Mouse (Mus musculus) v-Abl transformed pro-B cells (cell line): ENCODE data around the gene Rnf144a.

Experiments
- in situ Hi-C, 2 experiments: fragments of 400-800 bp; cut with MboI; formaldehyde crosslinking; loops; one replicate each; pipeline ENCODE4 v1.15.1; 2025; ENCODE audit not compliant: unreplicated experiment in 2 of 2

The Rnf144a gene

DNA sequence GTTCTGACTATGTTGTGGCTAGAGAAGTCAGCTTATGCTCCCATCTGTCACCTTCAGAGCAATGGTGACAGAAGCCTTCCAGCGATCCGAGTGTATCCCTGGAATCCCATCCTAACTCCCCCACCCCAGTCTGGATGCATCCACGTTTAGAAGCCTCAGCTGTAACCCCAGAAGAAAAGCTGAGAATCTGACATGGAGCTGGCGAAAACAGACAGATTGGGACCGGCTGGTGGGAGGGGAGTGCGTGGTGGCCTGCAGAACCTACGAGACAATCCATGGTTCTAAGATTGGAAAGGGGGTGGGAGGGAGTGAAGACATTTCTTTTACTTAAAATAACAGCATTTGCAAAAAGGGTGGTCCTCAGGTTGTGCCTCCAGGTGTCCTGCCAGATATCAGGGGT is 37.4 kb downstream of the Rnf144a start:
- in situ Hi-C loops, result no loop called here

DNA sequence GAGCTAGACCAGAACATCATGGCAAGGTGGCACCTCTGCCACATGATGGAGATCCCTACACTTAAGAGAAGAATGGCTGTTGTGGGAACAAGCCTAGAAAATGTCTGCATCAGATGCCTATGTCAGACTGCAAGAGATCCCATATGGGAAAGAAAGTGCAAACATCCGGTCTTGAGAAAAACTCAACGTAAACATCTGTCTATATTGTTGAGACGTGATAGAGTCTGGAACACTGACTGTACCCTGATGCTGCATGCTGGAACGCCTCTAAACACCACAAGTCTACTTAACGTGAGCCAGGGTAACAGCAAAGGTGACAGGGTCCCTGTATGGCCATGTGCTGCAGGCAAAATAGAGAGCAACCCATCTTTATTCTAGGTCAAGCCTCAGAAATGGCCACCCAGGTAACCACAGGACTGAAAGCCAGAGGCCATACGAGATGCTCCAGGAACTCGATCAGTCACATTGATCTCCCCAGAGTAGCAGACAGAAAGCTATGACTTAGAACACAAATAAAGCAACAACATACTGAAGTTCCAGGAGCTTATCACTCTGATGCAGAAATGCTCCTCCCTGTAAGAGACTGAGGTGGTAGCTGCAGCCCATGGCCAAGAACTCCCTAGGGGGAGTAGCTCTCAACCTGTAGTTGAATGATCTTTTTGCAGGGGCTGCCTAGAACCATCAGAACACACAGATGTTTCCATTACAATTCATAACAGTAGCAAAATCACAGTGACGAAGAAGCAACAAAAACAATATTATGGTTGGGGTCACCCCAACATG is 38.3 kb downstream of the Rnf144a start:
- in situ Hi-C loops, result no loop called here

DNA sequence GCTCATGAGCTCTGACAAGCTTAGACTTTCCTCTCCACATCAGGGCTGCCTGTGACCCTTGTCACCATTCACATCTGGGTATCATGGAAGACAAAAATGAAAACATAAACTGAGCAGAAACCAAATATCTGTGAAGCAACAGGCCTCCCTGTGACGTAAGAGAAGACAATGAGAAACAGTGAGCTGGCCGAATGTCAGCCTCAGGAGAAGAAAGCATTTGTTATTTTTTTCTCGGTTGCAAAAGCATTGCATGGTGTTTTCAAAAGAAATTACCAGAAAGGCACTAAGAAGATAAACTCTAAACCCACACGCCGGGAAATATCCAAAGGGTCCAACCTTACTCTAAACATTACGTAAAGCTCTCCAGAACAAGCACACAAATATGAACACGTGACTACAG is 41.3 kb downstream of the Rnf144a start:
- in situ Hi-C loops, result no loop called here

DNA sequence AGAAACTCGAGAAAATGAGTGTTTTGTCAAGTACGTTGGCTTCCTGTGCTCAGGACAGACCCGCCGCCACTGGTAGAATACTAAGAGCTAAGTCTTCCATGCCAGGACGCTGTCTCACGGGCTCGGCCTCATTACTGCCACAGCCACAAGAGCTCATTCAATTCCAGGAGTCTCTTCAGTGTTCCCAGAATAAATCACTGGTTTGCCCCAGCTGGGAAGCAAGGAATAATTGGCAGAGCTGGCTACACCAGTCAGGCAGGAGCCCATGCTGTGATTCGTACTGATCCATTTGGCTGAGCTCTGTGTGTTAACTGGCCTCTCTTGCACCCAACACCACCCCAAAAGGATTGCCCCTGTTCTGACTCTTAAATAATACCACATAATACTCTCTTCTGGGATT is 45.0 kb downstream of the Rnf144a start:
- in situ Hi-C loops, result no loop called here

DNA sequence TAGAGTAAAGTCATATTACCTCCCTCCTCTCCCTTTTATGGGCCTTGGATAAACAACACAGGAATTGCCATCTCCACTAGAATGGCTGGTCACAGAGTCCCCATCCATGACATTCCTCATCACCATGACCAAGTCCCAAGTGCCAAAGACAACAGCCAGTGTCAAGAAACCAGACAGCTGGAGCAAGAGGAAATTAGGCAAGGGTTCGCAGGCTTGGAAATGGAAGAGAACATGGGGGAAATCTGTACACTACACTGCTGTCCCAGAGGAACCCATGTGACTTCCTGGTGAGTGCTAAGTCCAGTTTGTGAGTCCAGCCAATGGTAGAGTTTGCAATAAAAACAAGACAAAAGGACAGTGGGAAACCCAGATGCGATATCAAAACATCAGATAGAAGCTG is 47.7 kb downstream of the Rnf144a start:
- in situ Hi-C loops, result no loop called here

DNA sequence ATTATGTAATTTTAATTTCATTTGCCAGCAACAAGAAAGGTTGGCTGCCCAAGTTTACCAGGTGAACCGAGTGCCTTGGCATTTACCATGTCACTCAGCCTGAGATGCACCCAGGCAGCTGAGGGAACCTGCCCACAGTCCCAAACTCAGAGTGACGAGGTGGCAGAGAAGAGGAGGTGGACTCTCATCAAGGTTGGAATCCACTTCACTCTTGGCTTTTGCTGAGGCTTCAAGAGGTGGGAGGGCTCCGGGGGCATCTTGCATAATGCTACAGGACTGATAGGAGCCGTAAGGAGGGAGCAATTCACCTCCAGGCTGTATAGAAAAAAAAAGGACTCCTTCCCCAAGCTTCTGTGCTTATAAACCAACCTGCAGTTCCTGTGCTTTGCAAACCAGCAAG is 48.7 kb downstream of the Rnf144a start:
- in situ Hi-C loops, result no loop called here

DNA sequence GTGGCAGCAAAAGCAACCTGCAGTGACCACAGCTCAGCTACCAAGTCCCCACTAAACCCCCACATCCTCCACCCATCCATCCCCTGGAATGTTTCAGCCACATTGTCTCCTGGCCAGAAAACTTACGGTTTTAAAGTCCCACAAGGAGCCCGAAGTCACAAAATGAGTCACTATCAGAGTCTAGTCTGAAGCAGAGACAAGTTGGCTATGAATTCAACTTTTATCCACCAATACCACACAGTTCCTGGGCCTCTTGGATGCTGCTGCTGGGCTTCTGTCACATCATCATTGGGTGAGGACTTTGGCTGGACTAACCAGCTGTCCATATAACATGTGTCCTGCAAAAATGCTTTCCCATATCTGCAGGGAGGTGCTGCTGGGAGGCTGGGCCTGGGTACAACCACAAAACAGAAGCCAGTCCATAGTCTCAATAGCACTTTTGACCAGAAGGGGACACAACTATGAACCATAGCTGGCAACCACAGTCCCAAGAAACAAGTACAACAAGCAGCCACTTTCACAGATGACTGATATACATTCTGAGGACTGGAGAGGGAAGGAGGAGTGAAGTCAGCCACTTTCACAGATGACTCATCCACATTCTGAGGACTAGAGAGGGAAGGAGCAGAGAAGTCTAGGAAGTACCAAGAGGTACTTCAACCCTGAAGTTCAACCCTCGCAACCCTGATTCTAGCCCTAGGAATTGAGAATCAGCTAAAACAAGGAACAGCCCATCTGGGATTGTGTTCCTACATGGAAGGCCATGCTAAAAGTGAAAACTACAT is 49.3 kb downstream of the Rnf144a start:
- in situ Hi-C loops, result no loop called here

DNA sequence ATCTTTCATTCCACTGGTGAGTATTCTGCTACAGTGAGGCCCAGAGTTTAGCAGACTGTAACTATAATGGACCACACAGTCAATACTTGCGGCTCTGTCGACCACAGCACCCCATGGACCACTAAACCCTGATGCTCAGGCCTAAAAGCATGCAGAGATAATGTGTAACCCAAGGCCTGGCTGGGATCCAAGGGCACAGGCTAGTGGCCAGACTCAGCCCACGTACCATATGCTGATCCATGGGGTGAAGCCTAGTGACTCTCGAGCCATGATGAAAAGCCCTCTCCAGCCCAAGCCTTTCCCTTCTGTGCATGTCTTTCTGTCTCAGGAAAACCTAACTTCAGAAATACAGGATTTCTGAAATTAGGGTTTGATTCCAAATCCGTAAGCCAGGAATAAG is 50.2 kb downstream of the Rnf144a start:
- in situ Hi-C loops, result no loop called here

DNA sequence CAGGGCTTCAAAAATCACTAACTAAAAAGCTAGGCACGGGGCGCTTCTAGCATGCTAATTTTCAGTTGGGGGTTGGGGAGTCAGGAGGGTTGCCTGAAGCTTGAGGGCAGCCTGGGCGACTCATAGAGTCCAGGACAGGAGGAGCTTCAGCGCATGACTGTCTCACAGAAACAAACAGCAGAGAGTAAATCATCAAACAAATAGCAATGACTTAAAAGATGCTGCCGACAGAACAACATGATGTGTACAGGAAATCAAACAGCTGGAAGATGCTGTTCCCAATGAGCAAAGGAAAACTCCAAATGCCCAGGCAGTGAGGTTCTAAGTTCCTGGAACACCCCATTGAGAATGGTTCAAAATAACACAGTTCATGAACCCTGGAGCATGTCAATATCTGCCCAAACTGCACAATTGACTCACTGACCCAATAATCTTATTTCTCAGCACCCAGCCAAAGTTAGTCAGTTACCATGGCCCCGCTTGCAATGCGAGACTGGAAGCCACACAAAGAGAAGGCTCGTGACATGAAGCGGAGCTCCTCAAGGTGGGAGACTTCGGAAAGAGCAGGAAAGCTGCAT is 54.0 kb downstream of the Rnf144a start:
- in situ Hi-C loops, result no loop called here

DNA sequence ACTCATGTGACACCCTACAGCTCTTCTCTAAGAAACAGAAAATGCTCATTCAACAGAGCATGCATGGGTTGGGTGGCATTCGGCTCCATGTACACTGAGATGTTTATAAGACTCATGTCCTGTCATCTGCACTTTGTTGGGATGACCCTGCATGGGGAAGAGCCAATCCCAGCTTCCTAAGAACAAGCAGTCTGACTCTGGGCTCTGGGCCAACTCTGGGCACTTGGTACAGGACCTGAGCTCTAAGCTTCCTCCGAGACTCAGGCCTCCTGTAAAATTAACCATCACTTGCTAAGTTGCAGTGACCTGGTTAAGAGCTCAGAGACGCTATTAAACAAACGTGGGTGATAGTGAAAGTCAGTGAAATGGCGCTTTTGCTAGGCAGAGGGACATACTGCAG is 55.2 kb downstream of the Rnf144a start:
- in situ Hi-C loops, result no loop called here

DNA sequence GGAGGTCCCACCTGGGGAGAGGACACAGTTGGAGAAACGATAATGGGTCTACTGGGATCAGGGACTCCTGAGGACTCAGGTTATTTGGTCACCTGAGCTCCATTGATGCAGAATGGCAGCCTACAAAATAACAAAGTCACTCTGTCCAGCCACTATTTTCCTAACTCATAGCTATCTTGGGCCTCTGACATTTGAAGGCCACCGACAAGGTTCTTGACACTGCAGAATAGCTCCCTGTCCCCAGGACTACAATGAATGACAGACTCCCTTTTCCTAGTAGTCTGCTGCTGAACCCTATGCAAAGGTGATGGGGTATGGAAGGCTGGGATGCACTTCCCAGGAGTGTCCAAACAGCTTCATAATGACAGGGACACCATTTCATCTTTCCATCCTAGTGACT is 55.8 kb downstream of the Rnf144a start:
- in situ Hi-C loops, result no loop called here

DNA sequence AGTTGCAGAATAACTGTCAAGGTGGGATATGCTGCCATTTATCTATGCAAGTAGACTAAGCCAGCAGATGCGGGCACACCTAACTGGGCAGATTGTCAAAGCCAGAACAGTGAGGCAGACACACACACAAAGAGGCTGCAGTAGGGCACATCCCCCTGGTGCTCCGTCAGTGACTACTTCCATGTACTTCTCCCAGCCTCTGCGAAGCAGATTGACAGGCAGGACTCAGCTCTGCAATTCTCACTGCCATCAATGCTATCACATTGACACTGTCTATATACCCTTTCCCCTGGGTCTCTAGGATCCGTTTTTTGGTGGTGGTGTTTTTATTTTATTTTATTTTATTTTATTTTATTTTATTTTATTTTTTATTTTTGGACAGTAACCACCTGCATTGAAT is 57.8 kb downstream of the Rnf144a start:
- in situ Hi-C loops, result no loop called here

DNA sequence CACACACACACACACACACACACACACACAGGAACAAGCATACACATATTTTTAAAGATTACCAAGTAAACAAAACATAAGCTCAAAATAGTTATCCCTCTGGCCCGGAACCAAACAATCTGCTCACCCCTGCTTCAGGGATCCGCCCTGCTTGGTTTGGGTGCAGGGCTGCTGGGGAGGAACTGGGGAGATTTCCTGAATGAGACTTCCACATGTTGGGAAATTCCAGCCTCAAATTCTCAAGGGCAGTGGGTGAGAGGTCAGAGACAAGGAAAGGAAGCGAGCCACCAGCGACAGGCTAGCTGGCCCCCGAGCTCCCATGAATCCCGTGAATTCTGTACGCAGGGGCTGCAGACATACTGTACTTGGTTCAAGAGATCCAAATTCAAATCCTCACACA is 58.9 kb downstream of the Rnf144a start:
- in situ Hi-C loops, result no loop called here

DNA sequence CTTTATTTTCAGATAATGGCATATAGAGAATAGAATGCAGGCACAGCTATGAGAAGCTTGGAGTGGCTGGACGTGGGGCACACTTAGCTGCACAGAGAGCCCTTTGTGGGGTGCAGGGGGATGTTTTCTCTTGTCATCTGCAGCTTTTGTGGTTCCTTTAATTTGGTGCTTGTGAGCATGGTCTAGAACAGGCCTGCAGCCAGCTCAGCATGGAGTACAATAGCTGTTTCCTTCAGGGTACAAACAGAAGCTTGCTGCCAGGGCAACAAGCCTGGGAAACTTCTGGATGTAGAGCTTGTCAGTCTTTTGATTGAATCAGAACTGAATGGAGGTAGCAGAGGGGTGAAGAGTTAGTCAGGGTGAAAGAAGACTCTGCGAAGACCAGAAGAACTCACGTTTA is 63.7 kb downstream of the Rnf144a start:
- in situ Hi-C loops, result no loop called here

DNA sequence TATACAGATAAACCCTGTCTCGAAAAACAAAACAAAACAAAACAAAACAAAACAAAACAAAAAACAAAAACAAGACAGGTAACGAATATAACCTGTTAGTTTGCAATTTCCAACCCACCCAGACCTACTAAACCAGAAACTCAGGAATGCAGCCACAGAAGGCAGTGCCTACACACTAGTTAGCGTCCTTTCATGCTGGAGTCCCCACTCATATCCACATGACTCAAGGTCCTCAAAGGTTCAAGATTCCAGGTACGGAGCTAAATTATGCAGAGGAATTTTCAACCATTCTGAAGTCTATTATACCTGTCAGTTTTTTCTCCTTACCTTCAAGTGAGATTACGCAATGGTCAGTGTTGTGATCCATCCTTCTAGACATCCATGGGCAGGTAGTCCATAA is 70.6 kb downstream of the Rnf144a start:
- in situ Hi-C loops, result no loop called here

DNA sequence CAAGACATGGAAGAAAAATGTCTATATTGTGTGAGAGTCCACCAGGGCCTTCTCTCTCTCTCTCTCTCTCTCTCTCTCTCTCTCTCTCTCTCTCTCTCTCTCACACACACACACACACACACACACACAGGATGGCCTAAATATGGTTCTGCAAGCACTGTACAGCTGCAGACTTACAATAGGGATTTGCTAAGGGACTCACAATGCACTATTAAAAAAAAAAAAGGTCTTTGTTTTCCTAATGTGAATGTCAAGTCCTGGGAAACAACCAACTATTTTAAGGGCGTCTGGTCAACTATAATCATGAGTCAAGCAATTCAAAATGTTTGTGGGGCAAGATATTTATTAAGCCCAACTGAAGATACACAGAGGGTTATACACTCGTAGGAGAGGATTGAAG is 71.9 kb downstream of the Rnf144a start:
- in situ Hi-C loops, result no loop called here

DNA sequence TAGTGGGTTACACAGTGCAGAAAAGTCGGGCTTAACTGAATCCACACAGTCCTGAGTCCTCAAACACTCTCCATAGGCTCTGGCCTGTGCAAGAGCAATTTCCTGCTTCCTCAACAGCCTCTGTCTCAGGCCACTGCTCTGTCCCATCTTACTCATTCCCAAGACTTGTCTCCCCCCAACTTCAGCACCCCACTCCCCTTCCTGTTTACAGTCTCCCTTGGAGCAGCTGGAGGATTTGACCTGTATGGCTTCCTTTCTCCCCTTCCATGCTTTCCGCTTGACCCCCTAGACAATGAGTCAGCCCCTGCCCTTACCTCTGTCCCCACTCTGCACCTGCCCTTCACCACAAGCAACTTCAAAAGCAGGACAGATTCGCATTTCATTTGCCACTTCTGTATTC is 72.4 kb downstream of the Rnf144a start:
- in situ Hi-C loops, result no loop called here

DNA sequence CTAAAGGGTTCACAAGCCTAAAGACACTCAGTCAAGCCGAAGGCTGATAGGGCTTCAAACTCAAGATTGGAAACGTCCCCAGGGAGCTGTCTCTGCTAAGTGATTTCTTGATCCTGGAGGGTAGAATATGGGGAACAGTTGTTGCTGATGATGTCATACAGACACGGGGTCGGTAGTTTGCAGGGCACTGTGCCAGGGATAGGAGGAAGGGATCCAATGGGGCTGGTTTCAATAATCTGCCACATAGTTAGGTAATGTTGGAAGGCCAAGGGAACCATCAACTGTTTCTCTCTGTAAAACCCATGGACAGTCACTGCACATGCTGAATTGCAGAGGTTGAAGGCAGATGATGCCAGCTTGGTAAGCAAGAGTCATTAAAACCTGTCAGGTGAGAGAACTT is 73.0 kb downstream of the Rnf144a start:
- in situ Hi-C loops, result no loop called here

DNA sequence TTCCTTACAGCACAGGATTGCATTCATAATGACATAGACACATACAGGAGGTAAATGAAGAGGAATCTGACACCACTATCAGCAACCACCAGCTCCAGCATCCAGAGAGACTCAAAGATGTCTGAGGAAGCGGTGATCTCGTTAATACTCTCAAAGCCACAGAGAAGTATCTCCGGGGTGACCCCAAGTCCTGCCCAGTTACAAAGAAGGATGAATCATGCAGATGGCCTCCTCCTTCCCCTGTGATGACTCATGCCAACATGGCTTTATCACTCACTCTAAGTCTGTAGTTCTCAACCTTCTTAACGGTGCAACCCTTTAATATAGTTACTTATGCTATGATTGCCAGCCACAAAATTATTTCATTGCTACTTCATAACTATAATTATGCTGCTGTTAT is 74.4 kb downstream of the Rnf144a start:
- in situ Hi-C loops, result no loop called here

DNA sequence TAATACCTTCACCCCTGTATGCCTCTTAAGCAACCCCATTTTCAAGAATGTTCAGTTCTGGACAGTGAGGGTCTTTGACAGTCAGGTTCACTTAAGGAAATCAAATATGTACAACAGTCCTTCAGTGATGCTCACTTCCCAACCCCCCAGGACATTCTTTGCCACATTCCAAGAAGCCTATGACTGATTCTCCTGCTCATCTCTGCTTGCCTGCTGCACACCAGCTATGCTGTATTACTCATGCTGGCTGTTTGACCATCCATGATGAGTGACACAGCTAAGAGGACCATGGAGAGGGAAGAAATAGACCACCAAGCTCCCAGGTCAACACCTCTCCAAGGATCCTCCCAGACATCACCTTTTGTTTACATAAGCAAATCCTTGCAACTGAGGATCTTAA is 75.2 kb downstream of the Rnf144a start:
- in situ Hi-C loops, result no loop called here

DNA sequence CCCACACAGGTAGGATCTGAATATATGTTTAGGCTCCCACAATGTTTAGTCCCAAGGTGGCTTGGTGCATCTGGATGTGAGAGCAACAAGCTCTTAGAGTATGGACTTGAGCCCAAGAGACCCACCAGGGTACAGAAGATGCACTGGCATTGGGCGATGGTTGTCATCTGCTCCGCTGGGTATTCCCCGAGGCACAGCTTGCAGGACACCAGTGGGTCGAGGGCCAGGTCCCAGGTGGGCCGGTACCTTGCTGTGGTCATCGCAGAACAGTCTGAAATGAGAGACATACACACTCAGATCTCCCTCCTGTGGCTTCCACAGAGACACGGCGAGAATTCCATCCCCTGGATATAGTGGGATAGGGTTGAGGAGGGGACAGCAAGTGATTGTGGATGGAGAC is 75.9 kb downstream of the Rnf144a start:
- in situ Hi-C loops, result no loop called here

DNA sequence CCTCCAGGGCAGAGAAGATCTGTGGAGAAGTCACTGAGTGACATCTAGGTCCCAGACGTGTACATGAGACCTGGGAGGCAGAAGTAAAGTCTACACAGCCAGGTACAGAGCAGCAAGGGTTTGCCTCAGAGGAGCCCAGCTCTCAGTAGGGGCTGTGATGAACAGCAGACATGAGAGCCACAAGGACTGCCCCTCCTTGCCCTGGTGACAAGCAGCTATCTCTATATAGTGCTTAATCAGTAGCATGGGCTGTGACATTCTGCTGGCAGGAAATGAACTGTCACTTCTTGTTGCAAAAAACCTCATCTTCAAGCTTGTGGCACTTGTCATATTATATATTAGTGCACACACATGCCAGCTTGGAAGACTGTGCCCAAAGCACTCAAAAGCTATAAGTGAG is 81.4 kb downstream of the Rnf144a start:
- in situ Hi-C loops, result no loop called here
